Mouse (Mus musculus) MEL (cell line): ENCODE data around the gene Nrip3.

Source experiments
- CHD1 ChIP-seq: IDR thresholded peaks from 2 replicates; pipeline ENCODE4 v1.6.1; 2012; ENCODE audit warnings: low read depth, mild to moderate bottlenecking, inconsistent platforms, low read length, improper control_type of control experiment
- CTCF ChIP-seq, 3 experiments: IDR thresholded peaks in 2 of 3; conservative IDR thresholded peaks in 1 of 3; 2 replicates each; pipeline ENCODE4 v1.5.1; 2011 to 2012; ENCODE audit warnings: low read length in 3 of 3, low read depth in 2 of 3, mild to moderate bottlenecking in 2 of 3, improper control_type of control experiment in 1 of 3, inconsistent platforms in 1 of 3, mixed read lengths in 1 of 3, moderate library complexity in 1 of 3; ENCODE audit not compliant: control insufficient read depth in 1 of 3, insufficient read depth in 1 of 3, poor library complexity in 1 of 3, severe bottlenecking in 1 of 3
- EP300 ChIP-seq, 2 experiments: IDR thresholded peaks; 2 replicates each; pipeline ENCODE4 v1.6.1; 2011; ENCODE audit warnings: improper control_type of control experiment in 2 of 2, low read length in 2 of 2, low read depth in 1 of 2, mild to moderate bottlenecking in 1 of 2
- ETS1 ChIP-seq: IDR thresholded peaks from 2 replicates; pipeline ENCODE4 v1.6.1; 2012; ENCODE audit warnings: low read depth, mild to moderate bottlenecking, inconsistent platforms, low read length, improper control_type of control experiment, moderate library complexity
- HCFC1 ChIP-seq: IDR thresholded peaks from 2 replicates; pipeline ENCODE4 v1.6.1; 2012; ENCODE audit warnings: low read depth, mild to moderate bottlenecking, inconsistent platforms, low read length, improper control_type of control experiment, moderate library complexity
- MAX ChIP-seq: IDR thresholded peaks from 2 replicates; pipeline ENCODE4 v1.6.1; 2011; ENCODE audit warnings: low read length, improper control_type of control experiment
- MYC ChIP-seq: IDR thresholded peaks from 2 replicates; pipeline ENCODE4 v1.6.1; 2011; ENCODE audit warnings: low read depth, mild to moderate bottlenecking, low read length, improper control_type of control experiment, moderate library complexity
- POLR2A ChIP-seq, 2 experiments: IDR thresholded peaks; 2 replicates each; pipeline ENCODE4 v1.6.1; 2011 to 2012; ENCODE audit warnings: low read length in 2 of 2, mild to moderate bottlenecking in 2 of 2, control low read depth in 1 of 2, improper control_type of control experiment in 1 of 2, low read depth in 1 of 2, moderate library complexity in 1 of 2; ENCODE audit not compliant: control insufficient read depth in 1 of 2, insufficient read depth in 1 of 2, poor library complexity in 1 of 2
- POLR2AphosphoS2 ChIP-seq: IDR thresholded peaks from 2 replicates; pipeline ENCODE4 v1.6.1; 2011; ENCODE audit warnings: low read length, improper control_type of control experiment
- RAD21 ChIP-seq: IDR thresholded peaks from 2 replicates; pipeline ENCODE4 v1.6.1; 2011; ENCODE audit warnings: mild to moderate bottlenecking, low read depth, low read length, improper control_type of control experiment
- SIN3A ChIP-seq: IDR thresholded peaks from 2 replicates; pipeline ENCODE4 v1.6.1; 2012; ENCODE audit warnings: low read length, improper control_type of control experiment, inconsistent platforms

- TF ChIP-seq CTCF (IDR thresholded peaks at IDR 0.05 in 2 of 3, conservative IDR thresholded peaks at IDR 0.05 in 1 of 3; ENCODE audit: control insufficient read depth in 1 of 3, insufficient read depth in 1 of 3, low read depth in 2 of 3, low read length in 3 of 3, poor library complexity in 1 of 3, severe bottlenecking in 1 of 3) (no peak), POLR2AphosphoS2 (no peak), MYC (no peak), POLR2A (IDR thresholded peaks at IDR 0.05; ENCODE audit: control insufficient read depth in 1 of 2, insufficient read depth in 1 of 2, low read depth in 1 of 2, low read length in 2 of 2, poor library complexity in 1 of 2) (0 out of 4 replicates have a peak, but pooled peaks of 1 of the 2 experiments have one; percentile 15), EP300 (IDR thresholded peaks at IDR 0.05; ENCODE audit: low read depth in 1 of 2, low read length in 2 of 2) (peak; percentile 70 to 71), HCFC1 (no peak), CHD1 (no peak), ETS1 (no peak), RAD21 (no peak), SIN3A (peak; percentile 28; the same call in 1 of the 2 replicates), MAX (peak; percentile 26; the same call in 1 of the 2 replicates)
Observed at GRCm38 (mm10) chr7:109768699-109769383, 13.0 kb downstream of the Nrip3 start.
